Mouse (Mus musculus): ENCODE data around the gene Cmss1. TPM values are rescaled to one million over a fixed set of nuclear protein-coding genes. Genes with fewer than 3 reads are reported as not detected.

Gene Cmss1
- polyA plus RNA-seq, 1 experiment = 82.2 TPM

- TF ChIP-seq GATA1 (IDR thresholded peaks at IDR 0.05; ENCODE audit: low read length) = no peak
These were observed 169.0 kb downstream of the Cmss1 start for GRCm38 (mm10) chr16:57437523-57438287.

- no peak for TF ChIP-seq GATA1 (IDR thresholded peaks at IDR 0.05; ENCODE audit: low read length)
These were observed 172.0 kb downstream of the Cmss1 start for GRCm38 (mm10) chr16:57434640-57435039.

- no peak for TF ChIP-seq GATA1 (IDR thresholded peaks at IDR 0.05; ENCODE audit: low read length)
These were observed 173.0 kb downstream of the Cmss1 start for GRCm38 (mm10) chr16:57433671-57434070.

DNA sequence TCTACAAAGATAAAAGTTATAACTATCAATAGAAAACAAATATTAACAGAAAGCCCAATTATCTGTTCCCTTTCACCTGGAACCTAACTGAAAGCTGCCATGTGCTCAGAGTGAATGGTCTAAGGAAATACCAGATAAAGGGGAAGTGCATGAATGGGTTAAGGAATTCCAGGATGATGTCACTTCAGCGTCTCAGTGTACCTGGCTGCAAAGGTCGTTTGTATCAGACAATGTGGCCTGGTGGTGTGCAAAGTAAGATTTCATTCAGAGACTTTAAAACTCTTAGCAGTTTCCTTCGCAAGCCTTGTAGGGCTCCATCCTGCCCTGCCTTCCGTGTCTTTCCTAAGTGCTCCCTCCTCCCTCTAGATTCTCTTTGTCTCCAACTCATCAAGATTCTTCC lies 173.5 kb downstream of the Cmss1 start:
- TF ChIP-seq GATA1 (IDR thresholded peaks at IDR 0.05; ENCODE audit: low read length) = no peak

DNA sequence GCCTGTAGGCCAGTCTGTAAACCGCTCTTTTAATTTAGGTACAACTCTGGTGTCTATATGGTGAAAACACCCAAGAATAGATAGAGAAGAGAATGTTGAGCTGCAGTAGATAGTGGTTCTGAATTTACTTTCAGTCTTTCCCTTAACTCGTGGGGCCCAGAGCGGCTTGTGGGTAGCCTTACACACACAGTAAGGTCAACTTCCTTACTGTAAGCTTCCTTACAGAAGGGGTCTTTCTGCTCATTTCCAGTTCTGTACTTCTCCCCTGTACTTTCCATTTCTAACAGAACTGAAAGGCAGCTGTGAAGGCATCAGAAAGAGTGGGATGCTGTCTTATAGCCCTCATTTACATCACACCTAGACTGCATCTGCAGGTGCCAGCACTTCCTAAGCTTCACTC lies 175.4 kb downstream of the Cmss1 start:
- no peak for TF ChIP-seq GATA1 (IDR thresholded peaks at IDR 0.05; ENCODE audit: low read length)

GRCm38 (mm10) chr16:57428977-57429376 lies 177.7 kb downstream of the Cmss1 start:
- TF ChIP-seq GATA1 (IDR thresholded peaks at IDR 0.05; ENCODE audit: low read length) = no peak

GRCm38 (mm10) chr16:57427516-57428285 lies 179.0 kb downstream of the Cmss1 start:
- no peak for TF ChIP-seq GATA1 (IDR thresholded peaks at IDR 0.05; ENCODE audit: low read length)

GRCm38 (mm10) chr16:57426680-57427079 lies 180.0 kb downstream of the Cmss1 start:
- no peak for TF ChIP-seq GATA1 (IDR thresholded peaks at IDR 0.05; ENCODE audit: low read length)

DNA sequence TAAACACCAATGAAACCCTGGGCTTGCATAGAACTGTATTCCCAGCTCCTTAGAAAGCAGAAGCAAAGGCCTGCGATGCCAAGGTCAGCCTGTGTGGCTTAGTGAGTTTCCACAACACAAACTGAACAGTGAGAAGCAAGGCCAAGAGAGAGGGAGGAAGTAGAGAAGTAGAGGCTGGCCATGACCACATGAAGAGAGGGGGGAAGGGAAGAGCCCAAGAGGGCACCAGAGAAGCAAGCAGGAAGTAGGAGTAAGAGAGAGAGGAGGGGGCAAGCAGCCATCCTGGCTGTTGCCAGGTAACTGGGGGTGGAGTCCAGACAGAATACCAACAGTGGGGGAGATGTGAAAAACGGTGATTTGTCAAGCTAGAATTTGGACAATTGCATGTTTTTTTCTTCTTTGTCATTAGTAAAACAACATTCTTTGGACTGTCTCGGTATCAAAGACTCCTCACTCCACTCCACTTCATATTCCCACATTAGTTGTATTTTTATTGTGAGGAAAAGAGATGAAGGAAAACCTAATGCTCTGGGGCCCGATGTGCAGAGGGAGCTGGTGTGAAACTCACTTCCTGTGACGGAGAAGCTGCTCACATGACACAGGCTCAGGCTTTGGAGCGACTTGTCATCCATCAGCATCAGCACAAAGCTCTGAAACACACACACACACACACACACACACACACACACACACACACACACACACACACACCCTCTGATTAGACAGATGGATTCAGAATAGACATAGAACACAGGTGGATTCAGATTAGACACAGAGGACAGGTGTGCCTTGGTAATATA lies 183.5 kb downstream of the Cmss1 start:
- no peak for TF ChIP-seq GATA1 (IDR thresholded peaks at IDR 0.05; ENCODE audit: low read length)

GRCm38 (mm10) chr16:57421680-57422417 lies 184.8 kb downstream of the Cmss1 start:
- no peak for TF ChIP-seq GATA1 (IDR thresholded peaks at IDR 0.05; ENCODE audit: low read length)

DNA sequence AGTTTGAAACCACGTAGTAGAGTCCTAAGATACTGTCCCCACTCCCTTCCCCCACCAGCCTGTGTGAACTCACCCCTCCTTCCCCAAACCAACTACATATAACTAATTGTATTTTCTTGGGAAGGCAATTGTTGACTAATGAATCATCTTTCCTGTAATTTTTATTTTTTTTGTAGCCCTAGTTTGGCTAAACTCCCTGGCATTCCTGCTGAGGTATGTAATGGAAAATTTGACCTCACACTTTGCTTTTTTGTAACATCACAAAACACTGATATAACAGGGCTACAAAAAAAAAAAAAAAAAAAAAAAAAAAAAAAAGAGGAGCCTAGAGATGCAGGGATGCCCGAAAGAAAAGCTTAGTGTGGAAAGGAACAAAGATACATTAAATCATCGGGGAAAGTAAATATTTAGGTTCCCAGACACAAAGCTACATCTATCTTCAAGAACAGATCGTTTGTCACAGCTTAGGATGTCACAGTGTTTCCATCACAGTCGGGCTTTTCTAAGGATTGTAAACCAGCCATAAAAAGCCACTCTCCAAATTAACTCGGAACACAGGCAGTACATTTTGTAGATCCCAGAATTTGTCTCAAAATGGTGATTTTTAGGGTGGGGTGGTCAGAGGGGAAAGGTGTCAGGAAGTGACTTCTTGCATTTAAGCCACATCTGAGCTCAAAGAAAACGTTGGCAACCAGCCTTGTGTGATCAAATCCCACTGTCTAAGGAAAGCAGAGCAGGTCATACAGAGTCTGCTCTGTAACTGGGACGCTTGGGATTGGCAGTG lies 185.7 kb downstream of the Cmss1 start:
- TF ChIP-seq GATA1 (IDR thresholded peaks at IDR 0.05; ENCODE audit: low read length) = no peak

DNA sequence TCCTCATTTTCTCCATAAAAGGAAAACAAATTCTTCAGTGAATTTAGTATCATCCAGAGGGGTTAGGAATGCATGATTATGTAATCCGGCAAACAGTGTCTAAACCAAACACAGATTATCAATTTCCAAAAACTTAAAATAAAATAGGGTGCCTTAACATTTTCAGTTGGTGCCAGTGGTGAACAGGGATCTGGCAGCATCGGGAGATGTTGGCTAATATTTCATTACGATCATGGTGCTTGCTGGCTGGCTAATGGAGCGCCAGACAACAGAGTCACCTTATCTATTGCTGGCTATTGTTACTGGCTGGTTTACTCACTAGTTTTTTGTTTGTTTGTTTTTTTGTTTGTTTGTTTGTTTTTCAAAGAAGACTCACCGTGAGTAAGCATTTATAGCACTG lies 186.8 kb downstream of the Cmss1 start:
- TF ChIP-seq GATA1 (IDR thresholded peaks at IDR 0.05; ENCODE audit: low read length) = no peak

DNA sequence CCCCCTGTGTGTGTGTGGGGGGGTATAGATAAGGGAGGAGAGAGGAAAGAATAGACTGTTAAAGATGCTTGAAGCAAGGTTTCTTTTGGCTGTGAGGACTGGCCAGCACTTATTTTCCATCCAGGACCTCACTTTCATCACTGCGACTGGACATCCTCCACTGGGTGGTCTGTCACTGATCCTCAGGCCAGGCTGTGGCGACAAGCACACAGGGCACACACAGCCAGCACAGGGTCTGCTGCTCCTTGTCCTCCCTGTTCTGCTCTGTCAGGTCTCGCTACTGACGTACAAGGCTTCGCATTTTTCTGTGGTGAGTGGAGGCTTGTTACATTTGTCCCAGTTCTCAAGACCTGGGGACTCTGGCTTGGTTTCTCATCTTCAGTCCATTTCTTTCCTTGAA lies 187.3 kb downstream of the Cmss1 start:
- TF ChIP-seq GATA1 (IDR thresholded peaks at IDR 0.05; ENCODE audit: low read length) = no peak

GRCm38 (mm10) chr16:57417955-57418354 lies 188.7 kb downstream of the Cmss1 start:
- no peak for TF ChIP-seq GATA1 (IDR thresholded peaks at IDR 0.05; ENCODE audit: low read length)

DNA sequence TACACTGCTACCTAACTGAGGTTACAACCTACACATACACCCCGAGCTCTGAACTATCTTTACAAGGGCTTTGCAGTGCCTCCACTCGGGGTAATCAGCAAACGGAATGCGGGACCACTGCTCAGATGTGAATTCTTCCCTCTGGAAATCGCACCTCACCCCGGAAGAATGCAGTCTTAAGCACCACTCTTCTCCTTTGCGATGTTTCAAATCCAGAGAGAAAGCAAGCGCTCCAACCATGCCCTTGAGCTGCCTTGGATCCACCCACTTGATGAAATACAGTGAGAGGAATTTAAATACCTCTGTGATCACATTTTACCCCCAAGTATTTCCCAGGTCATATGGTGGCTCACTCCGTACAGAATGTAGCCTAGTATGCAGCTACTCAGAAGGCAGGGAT lies 189.6 kb downstream of the Cmss1 start:
- TF ChIP-seq GATA1 (IDR thresholded peaks at IDR 0.05; ENCODE audit: low read length) = no peak
